Mouse (Mus musculus): ENCODE data around the gene Zc2hc1c. TPM values are rescaled to one million over a fixed set of nuclear protein-coding genes. Genes with fewer than 3 reads are reported as not detected.

Gene Zc2hc1c
- polyA plus RNA-seq (2014; fragmentation: Nextera tagmentation; extraction: Ambion mirVana): 2.0 and 2.8 TPM in 2 replicates

- Histone ChIP-seq H3K27ac (ENCODE audit: low read length) (peak within 1 kb of the TSS; percentile 84), H3K9me3 (ENCODE audit: control insufficient read depth, low read depth, low read length) (no peaks in the 10 kb centered on the region), H3K4me3 (ENCODE audit: low read depth, low read length) (peak within 1 kb of the TSS; percentile 41), H3K27me3 (ENCODE audit: control insufficient read depth, insufficient read depth, low read length) (no peaks in the 10 kb centered on the region), H3K9ac (replicated peaks; ENCODE audit: low read depth, low read length) (peak within 1 kb of the TSS; percentile 22; the same call in 1 of the 2 replicates), H3K36me3 (ENCODE audit: control insufficient read depth, insufficient read depth, low read length) (no peaks in the 10 kb centered on the region), H3K4me2 (replicated peaks; ENCODE audit: low read depth, low read length) (peak within 1 kb of the TSS; percentile 54), H3K4me1 (ENCODE audit: control insufficient read depth, insufficient read depth, low read length) (peaks cover 10% of the 10 kb centered on the region; the same call in 1 of the 2 replicates)
- peak; percentile 87 for ATAC-seq (ENCODE audit: insufficient number of reproducible peaks, insufficient read depth, low FRiP score, low read depth)
- WGBS: 4% methylated on average over 31 of the region's 31 CpGs
Observed at GRCm38 (mm10) chr12:85288486-85289156, at the start of gene Zc2hc1c. Gene Zc2hc1c (plus strand): TSS chr12:85288591.

GRCm38 (mm10) chr12:85252083-85252482 lies 36.3 kb upstream of the Zc2hc1c start:
- 81% methylated on average over 3 of the region's 3 CpGs for WGBS

GRCm38 (mm10) chr12:85256074-85256751 lies 32.2 kb upstream of the Zc2hc1c start:
- H3K27me3 ChIP-seq (ENCODE audit: control insufficient read depth, insufficient read depth, low read length): no peaks in the 10 kb centered on the region
- H3K4me3 ChIP-seq (ENCODE audit: low read depth, low read length): no peak overlapping the region
- H3K4me1 ChIP-seq (ENCODE audit: control insufficient read depth, insufficient read depth, low read length): peaks cover 2% of the 10 kb centered on the region; the same call in 1 of the 2 replicates
- H3K27ac ChIP-seq (ENCODE audit: low read length): peak overlapping the region; percentile 10; the same call in 1 of the 2 replicates
- no peak for ATAC-seq (ENCODE audit: insufficient number of reproducible peaks, insufficient read depth, low FRiP score, low read depth)
- H3K9ac ChIP-seq (replicated peaks; ENCODE audit: low read depth, low read length): no peak overlapping the region
- no peak overlapping the region for H3K4me2 ChIP-seq (replicated peaks; ENCODE audit: low read depth, low read length)
- 58% methylated on average over 7 of the region's 7 CpGs for WGBS
- H3K36me3 ChIP-seq (ENCODE audit: control insufficient read depth, insufficient read depth, low read length): no peaks in the 10 kb centered on the region
- H3K9me3 ChIP-seq (ENCODE audit: control insufficient read depth, low read depth, low read length): no peaks in the 10 kb centered on the region

More at GRCm38 (mm10) chr12:85252083-85252482, 36.3 kb upstream of the Zc2hc1c start:
- Histone ChIP-seq H3K36me3 (ENCODE audit: control insufficient read depth, insufficient read depth, low read length) (0 out of 2 replicates have a peak, but pooled peaks cover 2% of the 10 kb centered on the region), H3K27me3 (ENCODE audit: control insufficient read depth, insufficient read depth, low read length) (no peaks in the 10 kb centered on the region), H3K9me3 (ENCODE audit: control insufficient read depth, low read depth, low read length) (no peaks in the 10 kb centered on the region; the same call in 1 of the 2 replicates), H3K27ac (ENCODE audit: low read length) (no peak overlapping the region), H3K4me3 (ENCODE audit: low read depth, low read length) (no peak overlapping the region), H3K9ac (replicated peaks; ENCODE audit: low read depth, low read length) (no peak overlapping the region), H3K4me2 (replicated peaks; ENCODE audit: low read depth, low read length) (no peak overlapping the region), H3K4me1 (ENCODE audit: control insufficient read depth, insufficient read depth, low read length) (no peaks in the 10 kb centered on the region; the same call in 1 of the 2 replicates)
- no peak for ATAC-seq (ENCODE audit: insufficient number of reproducible peaks, insufficient read depth, low FRiP score, low read depth)

GRCm38 (mm10) chr12:85257008-85257639 lies 31.3 kb upstream of the Zc2hc1c start:
- no peaks in the 10 kb centered on the region for H3K27me3 ChIP-seq (ENCODE audit: control insufficient read depth, insufficient read depth, low read length)
- H3K4me1 ChIP-seq (ENCODE audit: control insufficient read depth, insufficient read depth, low read length): peaks cover 5% of the 10 kb centered on the region; the same call in 1 of the 2 replicates
- H3K4me2 ChIP-seq (replicated peaks; ENCODE audit: low read depth, low read length): no peak overlapping the region
- no peak overlapping the region for H3K9ac ChIP-seq (replicated peaks; ENCODE audit: low read depth, low read length)
- 81% methylated on average over 7 of the region's 7 CpGs for WGBS
- H3K9me3 ChIP-seq (ENCODE audit: control insufficient read depth, low read depth, low read length): no peaks in the 10 kb centered on the region
- ATAC-seq (ENCODE audit: insufficient number of reproducible peaks, insufficient read depth, low FRiP score, low read depth): no peak
- H3K36me3 ChIP-seq (ENCODE audit: control insufficient read depth, insufficient read depth, low read length): no peaks in the 10 kb centered on the region
- H3K27ac ChIP-seq (ENCODE audit: low read length): peak overlapping the region; percentile 16; the same call in 1 of the 2 replicates
- no peak overlapping the region for H3K4me3 ChIP-seq (ENCODE audit: low read depth, low read length)

GRCm38 (mm10) chr12:85262489-85262888 lies 25.9 kb upstream of the Zc2hc1c start:
- Histone ChIP-seq H3K4me2 (replicated peaks; ENCODE audit: low read depth, low read length) (no peak overlapping the region), H3K36me3 (ENCODE audit: control insufficient read depth, insufficient read depth, low read length) (no peaks in the 10 kb centered on the region), H3K27me3 (ENCODE audit: control insufficient read depth, insufficient read depth, low read length) (no peaks in the 10 kb centered on the region), H3K4me3 (ENCODE audit: low read depth, low read length) (no peak overlapping the region), H3K9me3 (ENCODE audit: control insufficient read depth, low read depth, low read length) (no peaks in the 10 kb centered on the region), H3K9ac (replicated peaks; ENCODE audit: low read depth, low read length) (no peak overlapping the region), H3K4me1 (ENCODE audit: control insufficient read depth, insufficient read depth, low read length) (peaks cover 18% of the 10 kb centered on the region; the same call in 1 of the 2 replicates), H3K27ac (ENCODE audit: low read length) (peak overlapping the region; percentile 80)
- 30% methylated on average over 10 of the region's 10 CpGs for WGBS
- peak; percentile 91; the same call in 1 of the 2 replicates for ATAC-seq (ENCODE audit: insufficient number of reproducible peaks, insufficient read depth, low FRiP score, low read depth)

- no peak overlapping the region for H3K4me3 ChIP-seq (ENCODE audit: low read depth, low read length)
- H3K4me1 ChIP-seq (ENCODE audit: control insufficient read depth, insufficient read depth, low read length): peaks cover 18% of the 10 kb centered on the region; the same call in 1 of the 2 replicates
- WGBS: 60% methylated on average over 5 of the region's 5 CpGs
- H3K27me3 ChIP-seq (ENCODE audit: control insufficient read depth, insufficient read depth, low read length): no peaks in the 10 kb centered on the region
- H3K9ac ChIP-seq (replicated peaks; ENCODE audit: low read depth, low read length): no peak overlapping the region
- no peak overlapping the region for H3K4me2 ChIP-seq (replicated peaks; ENCODE audit: low read depth, low read length)
- no peaks in the 10 kb centered on the region for H3K36me3 ChIP-seq (ENCODE audit: control insufficient read depth, insufficient read depth, low read length)
- H3K27ac ChIP-seq (ENCODE audit: low read length): peak overlapping the region; percentile 80
- no peaks in the 10 kb centered on the region for H3K9me3 ChIP-seq (ENCODE audit: control insufficient read depth, low read depth, low read length)
- ATAC-seq (ENCODE audit: insufficient number of reproducible peaks, insufficient read depth, low FRiP score, low read depth): no peak
Observed at GRCm38 (mm10) chr12:85263190-85263589, 25.2 kb upstream of the Zc2hc1c start.

- ATAC-seq (ENCODE audit: insufficient number of reproducible peaks, insufficient read depth, low FRiP score, low read depth): peak; percentile 62; the same call in 1 of the 2 replicates
- no peak overlapping the region for H3K9ac ChIP-seq (replicated peaks; ENCODE audit: low read depth, low read length)
- H3K27me3 ChIP-seq (ENCODE audit: control insufficient read depth, insufficient read depth, low read length): no peaks in the 10 kb centered on the region
- H3K4me1 ChIP-seq (ENCODE audit: control insufficient read depth, insufficient read depth, low read length): peaks cover 18% of the 10 kb centered on the region; the same call in 1 of the 2 replicates
- no peaks in the 10 kb centered on the region for H3K9me3 ChIP-seq (ENCODE audit: control insufficient read depth, low read depth, low read length)
- H3K4me3 ChIP-seq (ENCODE audit: low read depth, low read length): no peak overlapping the region
- 51% methylated on average over 8 of the region's 8 CpGs for WGBS
- H3K27ac ChIP-seq (ENCODE audit: low read length): peak overlapping the region; percentile 62; the same call in 1 of the 2 replicates
- no peak overlapping the region for H3K4me2 ChIP-seq (replicated peaks; ENCODE audit: low read depth, low read length)
- no peaks in the 10 kb centered on the region for H3K36me3 ChIP-seq (ENCODE audit: control insufficient read depth, insufficient read depth, low read length)
Observed at GRCm38 (mm10) chr12:85264531-85264930, 23.9 kb upstream of the Zc2hc1c start.

GRCm38 (mm10) chr12:85264940-85265339 lies 23.5 kb upstream of the Zc2hc1c start:
- WGBS: 30% methylated on average over 7 of the region's 7 CpGs
- ATAC-seq (ENCODE audit: insufficient number of reproducible peaks, insufficient read depth, low FRiP score, low read depth): no peak
- no peak overlapping the region for H3K4me3 ChIP-seq (ENCODE audit: low read depth, low read length)

More at GRCm38 (mm10) chr12:85264940-85265339, 23.5 kb upstream of the Zc2hc1c start:
- Histone ChIP-seq H3K36me3 (ENCODE audit: control insufficient read depth, insufficient read depth, low read length) (no peaks in the 10 kb centered on the region), H3K27me3 (ENCODE audit: control insufficient read depth, insufficient read depth, low read length) (no peaks in the 10 kb centered on the region), H3K4me2 (replicated peaks; ENCODE audit: low read depth, low read length) (no peak overlapping the region), H3K4me1 (ENCODE audit: control insufficient read depth, insufficient read depth, low read length) (peaks cover 18% of the 10 kb centered on the region; the same call in 1 of the 2 replicates), H3K9me3 (ENCODE audit: control insufficient read depth, low read depth, low read length) (no peaks in the 10 kb centered on the region), H3K27ac (ENCODE audit: low read length) (peak overlapping the region; percentile 17; the same call in 1 of the 2 replicates), H3K9ac (replicated peaks; ENCODE audit: low read depth, low read length) (no peak overlapping the region)
